Mouse (Mus musculus): ENCODE data around the gene Hdgfl2.

- TF ChIP-seq POLR2A (IDR thresholded peaks at IDR 0.05; ENCODE audit: insufficient read depth, low read depth, low read length), result no peak
- TF ChIP-seq EP300 (IDR thresholded peaks at IDR 0.05; ENCODE audit: insufficient read depth, low read depth, low read length), result no peak
These were observed 60.6 kb downstream of the Hdgfl2 start, which contains the start of gene Sema6b for GRCm38 (mm10) chr17:56139858-56140595.
